Mouse (Mus musculus) gastrocnemius, postnatal 36 days (tissue): ENCODE measurements around the gene Mthfd2. TPM values are rescaled to one million over a fixed set of nuclear protein-coding genes. Genes with fewer than 3 reads are reported as not detected.
A peak's percentile ranks its signal among the peaks of the same experiment; 100 is the strongest.

Experiments
- DNase-seq, 2 experiments: peaks; one replicate each; pipeline ENCODE4 v3.0.0; 2022
- intact Hi-C: fragments of 180-260 bp; cut with DNase I; formaldehyde crosslinking; loops from one replicate; pipeline ENCODE4 v1.15.1; 2025
- long read RNA-seq, 2 experiments: library from polyadenylated mRNA; stranded (forward); transcript quantifications; one replicate each; pipeline ENCODE4 v2.0.0; 2021
- total RNA-seq, 2 experiments: library from RNA; stranded (reverse); gene quantifications; 2 replicates each; pipeline ENCODE4 v1.2.3; 2021

Mthfd2 gene
- 1 to 10 TPM; 4.3 to 8.2 TPM for total RNA-seq
- long read RNA-seq, experiment 1, transcript Mthfd2-201 (8 exons, 2,085 nt), result major isoform, 13 of 16 reads
- long read RNA-seq, experiment 1, partial matches to known transcripts, result 1 of 16 reads
- long read RNA-seq, experiment 1, other reads (novel, unspliced or antisense), result 2 of 16 reads
- long read RNA-seq, experiment 2, transcript Mthfd2-201 (8 exons, 2,085 nt), result major isoform, 5 of 6 reads
- long read RNA-seq, experiment 2, partial matches to known transcripts, result 0 of 6 reads
- long read RNA-seq, experiment 2, other reads (novel, unspliced or antisense), result 1 of 6 reads

- intact Hi-C loops, result no loop called here
- peak; percentile 91 to 95 for DNase-seq
Observed at GRCm38 (mm10) chr6:83325525-83326393, at the start of gene Mthfd2, which contains the start of gene Mob1a. Mthfd2 (minus strand) TSS chr6:83325908. Mob1a (plus strand) TSS chr6:83326016.

DNA sequence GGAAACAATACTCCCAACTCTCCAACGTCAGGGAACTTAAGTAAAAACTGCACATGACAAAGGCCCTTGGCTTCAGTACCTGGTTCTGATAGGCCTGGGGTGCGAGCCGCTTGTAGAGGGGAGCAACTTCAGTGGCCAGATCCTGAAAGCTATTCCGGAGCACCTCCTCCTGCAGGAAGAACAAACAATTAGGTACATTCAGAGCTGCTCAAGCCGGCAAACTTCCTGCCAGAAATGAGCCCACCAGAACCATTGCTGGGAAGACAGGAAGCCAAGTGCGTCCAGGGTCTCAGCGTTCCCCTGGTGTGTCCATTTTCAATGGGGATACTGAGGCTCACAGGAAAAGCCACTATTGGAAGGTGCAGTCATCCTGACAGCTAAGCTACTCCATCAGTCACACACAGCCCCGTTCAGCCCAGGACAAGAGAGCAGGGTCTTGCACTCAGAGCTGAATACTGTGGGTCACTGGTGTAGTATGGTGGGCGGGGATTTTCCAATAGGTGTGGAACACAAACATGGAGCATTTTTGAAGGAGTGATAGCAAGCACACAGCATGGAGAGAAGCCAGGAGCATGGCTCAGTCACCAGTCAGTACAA, 48.1 kb upstream of the Mthfd2 start:
- intact Hi-C loops, result loop anchor here (5.0 kb wide), 1 partner anchor 33 kb away; no protein-coding TSS in a partner anchor

GRCm38 (mm10) chr6:83371350-83371749, 45.6 kb upstream of the Mthfd2 start:
- no peak for DNase-seq
- intact Hi-C loops, result loop anchor here (5.0 kb wide), 1 partner anchor 36 kb away; no protein-coding TSS in a partner anchor

More for the DNA sequence above, 48.1 kb upstream of the Mthfd2 start:
- DNase-seq, result no peak

- DNase-seq, result no peak
- intact Hi-C loops, result loop anchor here (5.0 kb wide), 1 partner anchor 37 kb away; no protein-coding TSS in a partner anchor
Observed at GRCm38 (mm10) chr6:83370316-83370965, 44.7 kb upstream of the Mthfd2 start.

DNA sequence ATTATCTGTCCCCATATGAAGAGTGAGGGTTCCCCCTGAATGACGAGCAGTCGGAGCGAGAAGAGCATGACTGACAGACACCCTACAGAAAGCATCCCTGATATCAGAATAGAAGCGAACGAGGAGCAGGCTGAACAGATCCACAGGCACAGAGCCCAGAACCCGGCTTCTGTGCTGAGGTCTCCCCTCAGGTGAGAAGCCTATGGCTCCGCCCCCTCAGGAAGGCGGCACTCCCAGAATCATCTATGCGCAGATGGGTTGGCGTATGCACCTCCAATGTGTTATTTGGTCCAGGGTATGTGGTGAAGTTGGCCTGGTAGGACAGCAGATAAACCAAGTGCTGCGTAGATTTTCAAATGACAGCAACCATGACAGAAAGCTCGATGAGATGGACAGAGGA, 37.4 kb upstream of the Mthfd2 start:
- intact Hi-C loops, result no loop called here
- DNase-seq, result no peak

DNA sequence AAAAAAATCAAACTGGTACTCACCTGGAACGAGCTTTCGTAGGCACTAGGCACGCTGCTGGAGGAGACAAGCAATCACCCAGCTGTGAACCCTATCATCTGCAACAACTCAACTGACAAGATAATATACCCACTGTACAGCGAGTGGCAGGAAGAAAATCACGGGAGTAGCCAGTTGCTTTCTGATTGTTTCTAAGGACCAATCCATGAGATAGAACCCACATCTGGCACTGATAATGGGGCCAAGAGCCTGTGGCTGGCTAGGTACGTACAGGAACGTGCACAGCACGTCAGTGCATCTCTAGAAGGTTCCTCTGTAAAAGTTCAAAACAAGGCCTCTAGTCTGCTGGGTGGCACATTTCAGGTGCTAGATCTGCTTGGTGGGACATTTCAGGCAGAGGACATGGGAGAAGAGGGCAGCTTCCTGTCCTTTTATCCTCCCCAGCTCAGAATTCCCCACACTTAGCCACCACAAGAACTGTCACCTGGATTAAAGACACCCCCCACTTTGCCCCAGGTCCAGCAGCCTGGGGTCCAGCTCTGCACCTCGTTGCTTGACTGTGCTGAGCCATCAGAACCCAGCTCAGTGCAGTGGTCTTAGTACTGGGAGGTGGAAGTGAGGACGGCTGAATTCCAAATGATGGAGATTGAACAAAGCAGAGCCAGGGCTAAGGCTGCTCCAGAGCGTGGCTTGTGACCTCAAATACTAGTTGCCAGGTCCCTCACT, 36.0 kb upstream of the Mthfd2 start:
- DNase-seq, result no peak
- intact Hi-C loops, result no loop called here

- no peak for DNase-seq
- intact Hi-C loops, result loop anchor here (2.0 to 10.0 kb wide), 3 partner anchors 100 to 317 kb away; partner anchors contain the start of genes Cd207 and Tet3
Observed at GRCm38 (mm10) chr6:83357436-83357835, 31.7 kb upstream of the Mthfd2 start.

GRCm38 (mm10) chr6:83356569-83357138, 30.9 kb upstream of the Mthfd2 start:
- intact Hi-C loops, result loop anchor here (2.0 to 10.0 kb wide), 3 partner anchors 101 to 318 kb away; partner anchors contain the start of genes Cd207 and Tet3
- DNase-seq, result peak; percentile 75 to 77

DNA sequence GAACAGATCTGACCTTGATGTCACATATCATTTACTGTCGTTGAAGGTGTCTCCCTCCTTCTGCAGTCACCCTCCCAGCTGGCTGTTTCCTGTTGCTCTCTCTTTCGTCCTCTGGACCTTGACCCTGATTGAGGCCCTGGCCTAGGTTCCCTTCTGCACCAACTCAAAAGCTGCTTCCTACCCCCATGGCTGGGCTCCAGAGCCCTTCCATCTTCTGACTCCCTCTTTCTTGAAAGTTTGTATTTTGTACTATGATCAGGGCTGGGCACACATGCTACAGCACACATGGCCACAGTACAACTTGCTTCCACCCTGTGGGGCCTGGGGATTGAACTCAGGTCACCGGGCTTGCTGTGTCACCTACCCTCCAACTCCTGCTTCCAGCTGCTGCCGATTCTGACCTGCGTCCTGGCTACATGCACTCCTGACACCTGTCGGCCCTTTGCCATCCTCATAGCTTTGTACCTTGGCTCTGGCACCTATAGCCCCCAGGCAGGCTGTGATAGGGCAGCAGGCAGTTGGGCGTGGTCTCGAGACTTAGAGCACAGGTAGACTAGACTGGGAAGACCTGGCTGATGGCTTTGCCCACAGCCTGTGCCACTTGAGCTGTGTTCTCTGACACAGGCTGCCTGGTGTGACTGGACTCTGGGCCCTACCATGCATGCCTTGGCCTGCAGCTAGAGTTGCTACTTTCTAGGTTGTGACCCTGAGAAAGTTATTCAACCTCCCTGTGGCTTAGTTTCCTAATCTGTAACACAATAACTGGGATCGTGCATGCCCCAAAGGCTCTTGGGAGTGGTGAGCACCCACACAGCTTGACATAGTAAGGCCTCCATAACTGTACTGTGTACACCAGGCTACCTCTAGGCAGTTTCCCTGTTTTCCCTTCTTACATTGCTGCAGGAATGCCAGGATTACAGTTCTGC, 29.4 kb upstream of the Mthfd2 start:
- intact Hi-C loops, result loop anchor here (5.0 to 10.0 kb wide), 2 partner anchors 102 to 320 kb away; partner anchors contain the start of genes Cd207 and Tet3
- no peak for DNase-seq

GRCm38 (mm10) chr6:83352666-83353410, 27.1 kb upstream of the Mthfd2 start:
- DNase-seq, result no peak
- intact Hi-C loops, result loop anchor here (10.0 kb wide), 1 partner anchor 322 kb away; the partner anchor contains the start of gene Cd207

DNA sequence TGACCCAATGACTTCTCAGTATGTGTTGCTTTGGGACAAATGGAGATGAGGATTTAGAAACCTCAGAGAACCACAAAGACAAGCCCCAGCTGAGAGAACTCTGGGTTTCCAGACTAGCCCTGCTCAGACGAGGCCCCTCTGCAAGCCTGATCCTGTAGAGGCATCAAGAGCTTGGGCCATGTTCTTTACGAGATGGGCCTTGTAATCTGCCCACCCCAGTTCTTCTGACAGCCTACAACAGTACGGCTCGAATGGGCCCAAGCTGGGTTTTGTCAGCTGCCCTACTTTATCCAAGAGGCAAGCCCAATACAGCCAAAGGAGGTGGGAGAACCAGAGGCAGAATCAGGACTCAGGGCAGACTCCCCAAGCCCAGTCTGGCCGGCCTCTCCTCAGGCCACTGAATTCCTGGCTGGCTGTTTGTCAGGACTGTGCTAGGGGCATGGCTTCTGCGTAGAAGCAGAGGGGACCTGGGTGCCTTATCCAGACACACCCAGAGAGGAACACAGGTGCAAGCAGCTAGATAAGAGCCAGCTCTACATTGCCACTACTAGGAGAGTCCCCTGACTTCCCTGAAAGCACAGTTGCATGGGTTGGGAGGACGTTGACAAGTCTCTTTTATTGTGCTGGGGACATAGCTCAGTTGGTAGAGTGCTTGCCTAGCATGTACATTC, 25.9 kb upstream of the Mthfd2 start:
- intact Hi-C loops, result loop anchor here (10.0 kb wide), 1 partner anchor 323 kb away; the partner anchor contains the start of gene Cd207
- no peak for DNase-seq

DNA sequence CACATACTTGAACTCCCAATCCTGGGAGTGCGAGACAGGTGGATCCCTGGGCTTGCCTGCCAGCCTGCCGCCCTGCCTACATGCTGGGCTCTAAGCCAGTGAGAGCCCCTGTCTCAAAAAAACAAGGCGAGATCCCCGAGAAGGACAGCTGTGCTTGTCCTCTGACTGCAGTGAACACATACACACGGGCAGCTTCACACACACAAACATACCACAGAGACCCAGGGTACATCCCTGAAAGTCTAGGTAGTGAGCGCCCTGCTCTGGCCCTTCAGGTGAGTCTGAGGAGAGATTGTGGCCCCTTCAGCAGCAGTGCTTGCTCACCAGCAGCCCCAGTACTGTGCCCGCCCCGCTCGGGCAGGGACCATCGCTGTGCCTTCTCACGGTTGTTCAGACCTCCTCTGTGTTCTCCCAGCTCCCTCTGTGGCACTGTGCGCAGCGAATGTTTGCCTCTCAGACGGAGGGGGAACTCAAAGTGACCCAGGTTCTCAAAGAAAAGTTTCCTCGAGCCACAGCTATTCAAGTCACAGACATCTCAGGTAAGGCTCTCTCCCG, 25.2 kb upstream of the Mthfd2 start:
- no peak for DNase-seq
- intact Hi-C loops, result loop anchor here (10.0 kb wide), 1 partner anchor 324 kb away; the partner anchor contains the start of gene Cd207

DNA sequence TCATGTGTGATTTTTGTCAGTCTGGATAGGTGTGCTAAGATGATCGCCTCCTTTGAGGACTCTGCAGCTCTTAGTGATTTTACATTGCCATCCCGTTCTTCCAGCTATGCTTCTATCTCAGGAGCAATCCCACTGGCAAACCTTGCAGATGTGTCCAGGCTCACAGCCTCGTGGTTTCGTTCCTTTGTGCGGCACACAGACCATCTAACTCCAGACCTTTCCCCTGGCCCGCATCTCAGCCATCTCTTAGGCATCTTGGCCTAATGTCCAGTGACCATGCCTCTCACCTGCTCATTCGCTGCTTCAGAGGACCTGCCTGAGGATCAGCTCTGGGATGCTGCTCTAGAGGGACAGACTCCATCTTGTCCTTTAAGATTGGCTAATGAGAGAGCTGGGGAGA, 24.5 kb upstream of the Mthfd2 start:
- no peak for DNase-seq
- intact Hi-C loops, result loop anchor here (10.0 kb wide), 1 partner anchor 325 kb away; the partner anchor contains the start of gene Cd207

GRCm38 (mm10) chr6:83349274-83349958, 23.7 kb upstream of the Mthfd2 start:
- intact Hi-C loops, result no loop called here
- peak; percentile 80 to 86 for DNase-seq

DNA sequence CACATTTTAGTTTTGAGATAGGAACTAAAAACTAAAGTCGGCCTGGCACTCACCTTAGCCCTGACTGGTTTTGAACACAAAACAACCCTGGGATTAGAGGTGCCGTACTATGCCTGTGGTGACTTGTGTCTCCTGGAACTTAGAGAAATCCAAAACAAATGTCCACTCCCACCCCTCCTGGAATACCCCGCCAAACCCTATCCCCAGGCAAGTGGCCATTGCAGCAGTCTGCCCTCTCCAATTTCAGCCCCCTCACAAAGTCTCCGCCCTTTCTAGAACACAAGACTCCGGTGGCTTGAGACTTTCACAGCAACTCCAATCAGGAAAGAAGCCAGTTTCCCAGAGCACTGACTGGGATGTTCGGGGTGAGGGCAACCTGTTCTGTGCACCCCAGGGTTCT, 23.2 kb upstream of the Mthfd2 start, which contains the start of gene Bola3:
TSS of gene Bola3 (plus strand) at position 275 of the 400 bp plus-strand sequence.
- intact Hi-C loops, result no loop called here
- no peak for DNase-seq
